Mouse (Mus musculus): ENCODE measurements at regions not wholly inside any gene's neighbourhood (a gene's known extent, or its start where the extent isn't known, plus 50 kb on each side); places are given as distances from the start of the nearest gene placed in this dataset.

DNA sequence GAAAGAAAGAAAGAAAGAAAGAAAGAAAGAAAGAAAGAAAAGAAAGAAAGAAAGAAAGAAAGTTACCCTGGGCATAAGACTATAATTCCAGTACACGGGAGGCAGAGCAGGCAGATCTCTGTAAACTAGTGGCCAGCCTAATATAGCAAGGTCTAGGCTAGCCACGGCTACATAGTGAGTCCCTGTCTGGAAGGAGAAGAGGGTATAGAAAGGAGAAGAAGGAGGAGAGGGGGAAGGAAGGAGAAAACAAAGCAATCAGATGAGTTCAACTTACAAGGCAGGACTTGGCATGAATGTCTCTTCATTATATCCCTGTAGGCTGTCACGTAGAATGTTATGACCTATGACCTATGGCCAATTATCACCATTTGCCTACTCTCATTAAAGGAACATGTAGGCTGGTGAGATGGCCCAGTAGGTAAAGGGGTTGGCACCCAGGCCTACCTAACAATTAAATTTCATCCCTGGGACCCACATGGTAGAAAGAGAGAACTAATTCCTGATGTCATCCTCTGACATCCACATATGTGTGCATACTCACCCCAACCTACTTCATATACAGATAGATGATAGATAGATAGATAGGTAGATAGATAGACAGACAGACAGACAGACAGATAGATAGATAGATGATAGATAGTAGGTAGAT, 78.6 kb upstream of the Lrpprc start:
- H3K27me3 ChIP-seq = no peaks in the 10 kb centered on the region
- H3K4me3 ChIP-seq = no peak overlapping the region
- H3K4me2 ChIP-seq = no peak overlapping the region
- ATAC-seq (ENCODE audit: low read depth) = no peak
- H3K36me3 ChIP-seq = no peaks in the 10 kb centered on the region
- no peaks in the 10 kb centered on the region for H3K4me1 ChIP-seq (replicated peaks)
- no peak overlapping the region for H3K27ac ChIP-seq (replicated peaks)
- H3K9ac ChIP-seq = no peak overlapping the region
- no peaks in the 10 kb centered on the region for H3K9me3 ChIP-seq
- 90% methylated on average over 3 of the region's 3 CpGs for WGBS

DNA sequence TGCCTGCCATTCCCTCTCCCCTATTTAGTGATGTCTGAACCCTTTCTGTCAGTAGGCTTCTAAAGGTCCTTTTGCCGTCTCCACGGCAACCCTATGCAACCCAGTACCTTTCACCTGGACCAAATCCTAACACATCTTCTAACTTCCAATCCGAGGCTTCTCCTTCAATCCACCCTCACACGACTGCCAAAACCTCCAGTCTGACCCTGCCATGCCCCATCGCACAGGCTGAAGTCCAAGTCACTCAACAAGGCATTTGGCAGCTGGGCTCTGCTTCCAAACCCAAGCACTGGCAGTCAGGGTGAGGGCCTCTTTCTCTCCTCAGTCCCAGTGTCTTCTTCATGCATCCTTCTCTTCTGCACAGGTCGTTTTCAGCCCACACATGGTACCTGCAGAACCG, 83.0 kb upstream of the Lrpprc start:
- Histone ChIP-seq H3K27ac (replicated peaks) (no peak overlapping the region), H3K4me2 (no peak overlapping the region), H3K9ac (no peak overlapping the region), H3K4me3 (no peak overlapping the region), H3K36me3 (no peaks in the 10 kb centered on the region), H3K27me3 (no peaks in the 10 kb centered on the region), H3K4me1 (replicated peaks) (no peaks in the 10 kb centered on the region; the same call in 1 of the 2 replicates), H3K9me3 (no peaks in the 10 kb centered on the region)
- 87% methylated on average over 7 of the region's 7 CpGs for WGBS
- no peak for ATAC-seq (ENCODE audit: low read depth)

DNA sequence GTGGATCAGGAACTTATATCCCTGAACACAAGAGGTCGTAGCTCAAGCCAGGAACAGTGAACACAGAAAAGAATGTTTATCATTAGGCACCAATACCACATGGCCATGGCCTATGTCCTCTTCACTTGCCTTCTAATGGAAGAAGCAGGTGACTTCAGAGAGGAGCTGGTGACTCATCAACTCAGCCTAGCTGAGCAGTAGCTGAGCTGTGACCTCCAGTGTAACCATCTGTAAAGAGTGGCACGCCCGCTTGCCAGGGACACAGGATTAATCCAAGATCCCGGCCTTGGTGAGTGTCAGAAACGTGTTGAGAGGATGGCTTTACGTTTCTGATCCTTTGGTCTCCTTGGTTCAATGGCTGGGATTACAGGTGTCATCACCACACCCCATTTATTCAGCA, 82.0 kb upstream of the Ppm1b start:
- H3K9ac ChIP-seq = no peak overlapping the region
- no peak overlapping the region for H3K4me2 ChIP-seq
- H3K9me3 ChIP-seq = no peaks in the 10 kb centered on the region
- ATAC-seq (ENCODE audit: low read depth) = no peak
- no peaks in the 10 kb centered on the region for H3K36me3 ChIP-seq
- no peak overlapping the region for H3K4me3 ChIP-seq
- no peaks in the 10 kb centered on the region for H3K27me3 ChIP-seq
- H3K27ac ChIP-seq (replicated peaks) = no peak overlapping the region
- WGBS = 82% methylated on average over 6 of the region's 6 CpGs
- no peaks in the 10 kb centered on the region; the same call in 1 of the 2 replicates for H3K4me1 ChIP-seq (replicated peaks)

DNA sequence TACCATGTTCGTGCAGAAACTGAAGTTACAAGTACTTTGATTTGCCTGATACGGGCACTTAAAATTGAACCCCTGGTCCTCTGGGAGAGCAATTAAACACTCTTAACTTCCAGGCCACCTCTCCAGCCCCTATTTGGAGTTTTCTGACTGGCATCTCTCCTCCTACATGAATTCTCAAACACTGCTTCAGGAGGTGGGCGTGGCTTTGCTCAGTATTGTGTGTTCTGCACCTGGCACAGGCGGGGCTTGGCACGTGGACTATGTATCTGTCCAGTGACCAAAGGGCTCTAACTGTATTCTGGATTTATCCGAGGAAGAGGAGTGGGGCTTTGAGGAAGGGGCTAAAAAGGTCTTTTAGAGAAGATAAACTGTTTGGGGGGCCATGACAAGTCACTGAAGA, 81.5 kb upstream of the Ppm1b start:
- no peaks in the 10 kb centered on the region for H3K9me3 ChIP-seq
- no peak overlapping the region for H3K9ac ChIP-seq
- no peak for ATAC-seq (ENCODE audit: low read depth)
- peaks cover 4% of the 10 kb centered on the region; the same call in 1 of the 2 replicates for H3K4me1 ChIP-seq (replicated peaks)
- no peaks in the 10 kb centered on the region for H3K27me3 ChIP-seq
- no peak overlapping the region for H3K4me2 ChIP-seq
- WGBS = 83% methylated on average over 6 of the region's 6 CpGs
- no peak overlapping the region for H3K27ac ChIP-seq (replicated peaks)
- H3K4me3 ChIP-seq = no peak overlapping the region
- H3K36me3 ChIP-seq = no peaks in the 10 kb centered on the region

DNA sequence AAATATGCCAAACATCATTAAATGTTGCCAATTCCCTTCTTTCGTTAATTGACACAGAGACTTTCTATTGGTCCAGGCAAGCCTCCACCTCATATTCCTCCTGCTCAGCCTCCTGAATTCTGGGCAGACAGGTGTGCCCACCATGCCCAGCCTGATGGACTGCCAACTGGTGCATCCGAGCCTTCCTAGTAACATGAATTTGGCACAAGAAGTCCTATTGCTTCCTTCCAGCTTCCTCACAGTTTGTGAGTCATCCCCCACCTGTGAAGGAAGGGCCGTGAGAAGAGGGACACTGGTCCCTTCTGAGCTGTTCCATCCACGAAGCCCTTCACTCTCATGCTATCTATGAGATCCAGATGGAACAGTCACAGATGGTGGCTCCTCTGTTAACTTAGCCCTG, 80.5 kb upstream of the Ppm1b start:
- H3K36me3 ChIP-seq = no peaks in the 10 kb centered on the region
- no peaks in the 10 kb centered on the region for H3K9me3 ChIP-seq
- WGBS = 89% methylated on average over 4 of the region's 4 CpGs
- H3K4me3 ChIP-seq = no peak overlapping the region
- H3K4me1 ChIP-seq (replicated peaks) = peaks cover 4% of the 10 kb centered on the region; the same call in 1 of the 2 replicates
- no peaks in the 10 kb centered on the region for H3K27me3 ChIP-seq
- no peak overlapping the region for H3K27ac ChIP-seq (replicated peaks)
- no peak for ATAC-seq (ENCODE audit: low read depth)
- no peak overlapping the region for H3K4me2 ChIP-seq
- H3K9ac ChIP-seq = no peak overlapping the region

DNA sequence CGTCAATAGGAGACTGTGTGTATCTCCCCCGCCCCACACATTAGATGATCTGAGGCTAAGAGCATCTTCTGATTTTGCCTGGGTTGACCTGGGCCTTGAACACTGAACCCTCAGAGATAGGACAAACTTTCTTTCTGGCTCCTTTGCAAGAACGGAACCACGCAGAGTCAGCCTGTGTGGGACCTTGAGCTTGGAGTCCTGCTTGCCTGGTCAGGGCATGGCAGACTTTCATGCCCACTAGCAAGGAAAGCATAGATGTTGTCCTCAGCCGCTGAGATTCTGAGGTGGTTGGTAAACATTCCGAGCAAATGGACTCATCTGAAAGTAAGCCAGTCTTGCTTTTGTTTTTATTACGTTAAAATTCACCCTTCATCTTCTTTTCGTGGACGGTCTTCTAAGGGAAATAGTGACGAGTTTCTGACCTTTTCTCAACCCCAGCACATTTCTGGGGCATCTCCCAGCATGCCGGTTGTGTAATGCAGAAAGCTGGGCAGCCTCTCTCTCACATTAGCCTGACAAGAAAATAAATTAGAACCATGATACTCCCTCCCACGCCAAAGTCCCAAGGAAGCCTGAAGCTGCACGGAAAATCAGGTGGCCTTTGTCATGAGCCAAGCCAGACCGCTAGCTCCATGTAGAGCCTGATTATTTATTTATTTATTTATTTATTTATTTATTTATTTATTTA, 79.2 kb upstream of the Ppm1b start:
- H3K9me3 ChIP-seq = no peaks in the 10 kb centered on the region
- H3K9ac ChIP-seq = no peak overlapping the region
- H3K27ac ChIP-seq (replicated peaks) = no peak overlapping the region
- no peak overlapping the region for H3K4me2 ChIP-seq
- peak; percentile 53 for ATAC-seq (ENCODE audit: low read depth)
- H3K36me3 ChIP-seq = no peaks in the 10 kb centered on the region
- H3K4me1 ChIP-seq (replicated peaks) = peaks cover 4% of the 10 kb centered on the region; the same call in 1 of the 2 replicates
- H3K27me3 ChIP-seq = no peaks in the 10 kb centered on the region
- 74% methylated on average over 14 of the region's 14 CpGs for WGBS
- no peak overlapping the region for H3K4me3 ChIP-seq

DNA sequence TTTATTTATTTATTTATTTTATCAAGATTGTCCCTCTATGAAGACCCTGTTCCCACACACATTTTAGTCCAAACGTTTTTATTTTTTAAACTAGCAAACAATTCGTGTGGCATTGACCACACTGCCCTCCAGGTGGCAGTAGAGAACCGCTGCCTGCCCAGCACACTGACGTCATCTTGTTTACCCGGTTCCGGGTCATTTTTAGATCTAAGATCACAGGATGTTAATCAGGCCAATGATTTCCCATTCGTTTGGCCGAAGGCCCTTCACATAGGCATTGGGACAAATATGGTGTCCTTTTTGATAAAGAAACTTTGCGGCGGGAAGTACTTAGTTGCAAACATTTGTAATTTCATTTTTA, 78.7 kb upstream of the Ppm1b start:
- Histone ChIP-seq H3K4me2 (peak overlapping the region; percentile 42), H3K9me3 (no peaks in the 10 kb centered on the region), H3K27me3 (no peaks in the 10 kb centered on the region), H3K4me1 (replicated peaks) (peaks cover 4% of the 10 kb centered on the region; the same call in 1 of the 2 replicates), H3K4me3 (no peak overlapping the region), H3K36me3 (no peaks in the 10 kb centered on the region), H3K27ac (replicated peaks) (no peak overlapping the region), H3K9ac (0 out of 2 replicates have a peak overlapping the region, but pooled peaks have one; percentile 14)
- 20% methylated on average over 10 of the region's 10 CpGs for WGBS
- peak; percentile 43; the same call in 1 of the 2 replicates for ATAC-seq (ENCODE audit: low read depth)

DNA sequence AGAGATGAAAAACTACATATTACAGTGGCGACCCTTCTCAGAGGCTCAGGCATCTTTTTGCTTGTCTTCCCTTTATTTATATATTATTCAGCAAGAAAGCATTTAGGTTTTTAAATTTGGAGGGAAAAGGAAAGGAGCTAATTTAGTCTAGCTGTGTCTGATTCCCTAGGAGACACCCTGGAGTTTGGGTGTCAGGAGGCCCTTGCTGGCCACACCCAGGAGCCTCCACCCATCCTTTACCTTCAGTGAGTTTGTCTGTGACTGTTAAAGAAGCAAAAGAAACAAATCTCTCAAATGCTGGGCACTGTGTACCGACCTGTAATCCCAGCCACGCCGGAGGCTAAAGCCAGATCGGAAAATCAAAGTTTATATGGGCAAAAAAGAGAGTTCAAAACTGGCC, 78.2 kb upstream of the Ppm1b start:
- WGBS = 87% methylated on average over 5 of the region's 5 CpGs
- no peak overlapping the region for H3K4me3 ChIP-seq
- no peak overlapping the region for H3K27ac ChIP-seq (replicated peaks)
- H3K27me3 ChIP-seq = no peaks in the 10 kb centered on the region
- ATAC-seq (ENCODE audit: low read depth) = no peak
- H3K4me1 ChIP-seq (replicated peaks) = peaks cover 4% of the 10 kb centered on the region; the same call in 1 of the 2 replicates
- no peak overlapping the region for H3K9ac ChIP-seq
- H3K9me3 ChIP-seq = no peaks in the 10 kb centered on the region
- H3K36me3 ChIP-seq = no peaks in the 10 kb centered on the region
- peak overlapping the region; percentile 42 for H3K4me2 ChIP-seq

DNA sequence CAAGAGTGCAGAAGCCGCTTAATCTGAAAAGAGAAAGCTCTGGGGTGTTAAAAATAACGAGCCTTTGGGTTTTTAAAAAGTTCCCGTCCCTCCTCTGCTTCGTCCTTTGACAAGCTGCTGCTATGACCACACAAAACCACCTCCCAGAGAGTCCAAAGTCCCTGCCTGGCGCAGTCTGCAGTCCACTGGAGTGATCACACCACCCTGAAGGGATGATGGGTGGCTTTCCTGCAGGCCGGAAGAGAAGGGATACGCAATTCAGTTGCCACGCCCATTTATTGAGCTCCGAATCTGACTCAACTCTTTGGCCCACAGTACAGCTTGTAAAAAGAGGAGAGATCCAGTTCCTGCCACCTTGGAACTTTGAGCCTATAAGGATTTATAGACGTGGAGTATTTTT, 77.4 kb upstream of the Ppm1b start:
- 86% methylated on average over 10 of the region's 10 CpGs for WGBS
- no peak for ATAC-seq (ENCODE audit: low read depth)

DNA sequence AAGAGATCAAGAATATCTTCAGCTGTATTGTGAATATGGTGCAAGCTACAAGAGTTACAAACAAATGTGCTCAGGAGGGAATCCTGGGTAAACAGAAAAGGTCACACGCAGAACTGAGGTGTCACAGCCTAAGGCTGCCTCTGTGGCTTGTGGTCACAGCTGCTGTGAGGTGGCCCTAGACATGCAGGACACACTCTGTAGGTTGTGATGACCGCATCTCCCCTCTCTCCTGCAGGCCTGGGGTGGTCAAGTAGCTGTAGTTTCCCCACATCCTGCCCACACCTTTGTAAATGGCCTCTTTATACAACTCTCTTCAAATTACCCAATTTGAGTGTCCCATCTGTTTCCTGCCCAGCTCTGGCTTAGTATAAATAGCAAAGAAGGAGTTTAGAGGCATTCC, 75.6 kb upstream of the Ppm1b start:
- WGBS = 84% methylated on average over 2 of the region's 2 CpGs

More for the DNA sequence above, 77.4 kb upstream of the Ppm1b start:
- no peak overlapping the region for H3K4me3 ChIP-seq
- H3K9ac ChIP-seq = no peak overlapping the region
- no peaks in the 10 kb centered on the region for H3K36me3 ChIP-seq
- H3K27me3 ChIP-seq = no peaks in the 10 kb centered on the region
- no peak overlapping the region for H3K4me2 ChIP-seq
- H3K9me3 ChIP-seq = no peaks in the 10 kb centered on the region
- H3K4me1 ChIP-seq (replicated peaks) = peaks cover 4% of the 10 kb centered on the region; the same call in 1 of the 2 replicates
- no peak overlapping the region for H3K27ac ChIP-seq (replicated peaks)

DNA sequence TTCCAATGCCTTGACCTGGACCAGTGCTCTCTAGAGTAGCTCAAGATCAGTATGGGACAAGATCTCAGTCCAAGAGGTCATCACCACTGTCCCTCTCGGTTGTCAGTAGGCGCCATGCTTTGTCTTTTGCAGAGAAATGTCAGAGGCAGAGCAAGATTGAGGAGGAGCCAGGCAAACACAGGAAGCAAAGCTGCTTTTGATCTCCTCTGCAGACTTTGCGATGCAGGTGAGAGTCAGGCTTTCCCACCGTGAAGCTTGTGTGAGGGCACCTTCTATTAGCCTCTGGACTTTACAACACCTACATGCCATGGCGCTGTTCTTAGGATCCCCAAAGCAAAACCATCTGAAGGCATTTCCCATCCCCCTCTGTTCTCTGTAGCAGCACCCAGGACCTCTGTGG, 68.0 kb upstream of the Ppm1b start:
- Histone ChIP-seq H3K9ac (no peak overlapping the region), H3K27me3 (no peaks in the 10 kb centered on the region), H3K4me2 (no peak overlapping the region), H3K4me1 (replicated peaks) (no peaks in the 10 kb centered on the region), H3K4me3 (no peak overlapping the region), H3K9me3 (no peaks in the 10 kb centered on the region), H3K27ac (replicated peaks) (no peak overlapping the region), H3K36me3 (no peaks in the 10 kb centered on the region)
- WGBS = 95% methylated on average over 5 of the region's 5 CpGs
- no peak for ATAC-seq (ENCODE audit: low read depth)

More for the DNA sequence above, 75.6 kb upstream of the Ppm1b start:
- H3K4me1 ChIP-seq (replicated peaks) = peaks cover 4% of the 10 kb centered on the region; the same call in 1 of the 2 replicates
- H3K4me2 ChIP-seq = no peak overlapping the region
- no peak overlapping the region for H3K4me3 ChIP-seq
- no peaks in the 10 kb centered on the region for H3K27me3 ChIP-seq
- no peak overlapping the region for H3K27ac ChIP-seq (replicated peaks)
- H3K9me3 ChIP-seq = no peaks in the 10 kb centered on the region
- no peak overlapping the region for H3K9ac ChIP-seq
- H3K36me3 ChIP-seq = no peaks in the 10 kb centered on the region
- no peak for ATAC-seq (ENCODE audit: low read depth)

DNA sequence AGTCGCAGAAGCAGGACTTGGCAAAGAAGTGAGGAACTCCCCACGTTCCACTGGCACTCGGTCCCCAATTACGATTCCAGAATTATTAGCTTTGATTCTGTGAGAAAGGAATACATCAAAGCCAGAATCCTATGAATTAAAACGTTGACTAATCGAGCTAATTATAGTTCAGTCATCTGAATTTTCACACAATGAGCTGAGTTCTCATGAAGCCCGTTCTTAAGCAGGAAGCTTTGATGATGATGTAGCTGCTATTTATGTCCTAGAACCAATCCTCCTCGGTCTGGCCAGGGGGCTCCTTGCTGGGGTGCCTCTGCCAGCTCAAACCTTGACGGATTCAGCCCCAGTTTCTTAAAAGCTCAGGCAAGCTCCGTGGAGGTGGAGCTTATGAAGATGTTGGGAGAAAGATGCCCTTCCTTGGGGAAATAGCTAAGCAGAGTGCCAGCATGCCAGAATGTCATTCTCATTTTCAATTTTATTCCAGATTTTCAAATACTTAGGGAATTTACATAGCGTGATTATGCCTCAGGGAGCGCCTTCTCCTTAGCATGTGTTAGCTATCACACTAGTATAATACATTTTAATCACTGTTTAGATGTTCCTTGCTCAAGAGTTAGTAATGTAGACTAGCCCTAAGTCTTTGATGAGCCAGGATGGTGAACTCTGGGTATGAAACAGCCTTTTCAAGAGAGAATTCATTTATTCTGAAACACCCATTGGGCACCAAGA, 65.5 kb upstream of the Ppm1b start:
- no peaks in the 10 kb centered on the region for H3K27me3 ChIP-seq
- H3K4me3 ChIP-seq = no peak overlapping the region
- no peak overlapping the region for H3K9ac ChIP-seq
- H3K9me3 ChIP-seq = no peaks in the 10 kb centered on the region
- H3K4me1 ChIP-seq (replicated peaks) = no peaks in the 10 kb centered on the region
- WGBS = 79% methylated on average over 12 of the region's 12 CpGs
- ATAC-seq (ENCODE audit: low read depth) = no peak
- H3K36me3 ChIP-seq = no peaks in the 10 kb centered on the region
- H3K27ac ChIP-seq (replicated peaks) = no peak overlapping the region
- no peak overlapping the region for H3K4me2 ChIP-seq
